Mouse (Mus musculus): ENCODE measurements at regions not wholly inside any gene's neighbourhood (a gene's known extent, or its start where the extent isn't known, plus 50 kb on each side); places are given as distances from the start of the nearest gene placed in this dataset.

- Histone ChIP-seq H3K27me3 (ENCODE audit: control insufficient read depth, insufficient read depth, low read length) (no peaks in the 10 kb centered on the region), H3K36me3 (replicated peaks; ENCODE audit: control insufficient read depth, insufficient read depth, low read depth) (no peaks in the 10 kb centered on the region), H3K9ac (replicated peaks) (no peak overlapping the region), H3K27ac (no peak overlapping the region), H3K9me3 (ENCODE audit: control insufficient read depth, low read length) (no peaks in the 10 kb centered on the region), H3K4me1 (replicated peaks; ENCODE audit: control insufficient read depth in 2 of 2, insufficient read depth in 2 of 2, low read length in 1 of 2) (no peaks in the 10 kb centered on the region), H3K4me3 (ENCODE audit: insufficient read depth in 1 of 2, low read depth in 2 of 2, low read length in 2 of 2) (no peak overlapping the region), H3K4me2 (ENCODE audit: low read depth) (no peak overlapping the region)
- ATAC-seq (ENCODE audit: insufficient read depth) = no peak
- DNase-seq (ENCODE audit: low read depth in 3 of 3, low spot score in 3 of 3) = no peak
- TF ChIP-seq CTCF (IDR thresholded peaks at IDR 0.05; ENCODE audit: low read depth) = no peak
- no peak for TF ChIP-seq EP300 (IDR thresholded peaks at IDR 0.05; ENCODE audit: low read depth)
- WGBS (ENCODE audit: insufficient replicate concordance) = 58% methylated on average over 6 of the region's 6 CpGs
These were observed 283.8 kb downstream of the Tox3 start for GRCm38 (mm10) chr8:90064381-90064780.

- no peak for ATAC-seq (ENCODE audit: insufficient read depth)
- Histone ChIP-seq H3K4me1 (replicated peaks; ENCODE audit: control insufficient read depth in 2 of 2, insufficient read depth in 2 of 2, low read length in 1 of 2) (no peaks in the 10 kb centered on the region), H3K4me3 (ENCODE audit: insufficient read depth in 1 of 2, low read depth in 2 of 2, low read length in 2 of 2) (no peak overlapping the region), H3K9me3 (ENCODE audit: control insufficient read depth, low read length) (no peaks in the 10 kb centered on the region), H3K9ac (replicated peaks) (no peak overlapping the region), H3K27me3 (ENCODE audit: control insufficient read depth, insufficient read depth, low read length) (no peaks in the 10 kb centered on the region), H3K27ac (no peak overlapping the region), H3K36me3 (replicated peaks; ENCODE audit: control insufficient read depth, insufficient read depth, low read depth) (no peaks in the 10 kb centered on the region), H3K4me2 (ENCODE audit: low read depth) (no peak overlapping the region)
- WGBS (ENCODE audit: insufficient replicate concordance) = 80% methylated on average over 1 of the region's 1 CpGs
- no peak for DNase-seq (ENCODE audit: low read depth in 3 of 3, low spot score in 3 of 3)
- no peak for TF ChIP-seq EP300 (IDR thresholded peaks at IDR 0.05; ENCODE audit: low read depth)
- peak; percentile 19; the same call in 1 of the 2 replicates for TF ChIP-seq CTCF (IDR thresholded peaks at IDR 0.05; ENCODE audit: low read depth)
These were observed 284.9 kb downstream of the Tox3 start for GRCm38 (mm10) chr8:90063291-90063690.

GRCm38 (mm10) chr8:90058631-90059166, 289.4 kb downstream of the Tox3 start:
- no peak overlapping the region for H3K9ac ChIP-seq (replicated peaks)
- no peak overlapping the region for H3K27ac ChIP-seq
- 65% methylated on average over 9 of the region's 9 CpGs for WGBS (ENCODE audit: insufficient replicate concordance)
- no peaks in the 10 kb centered on the region for H3K27me3 ChIP-seq (ENCODE audit: control insufficient read depth, insufficient read depth, low read length)
- no peak for DNase-seq (ENCODE audit: low read depth in 3 of 3, low spot score in 3 of 3)
- no peaks in the 10 kb centered on the region for H3K9me3 ChIP-seq (ENCODE audit: control insufficient read depth, low read length)
- no peak for ATAC-seq (ENCODE audit: insufficient read depth)
- TF ChIP-seq EP300 (IDR thresholded peaks at IDR 0.05; ENCODE audit: low read depth) = no peak
- TF ChIP-seq CTCF (IDR thresholded peaks at IDR 0.05; ENCODE audit: low read depth) = no peak
- no peak overlapping the region for H3K4me3 ChIP-seq (ENCODE audit: insufficient read depth in 1 of 2, low read depth in 2 of 2, low read length in 2 of 2)
- H3K4me1 ChIP-seq (replicated peaks; ENCODE audit: control insufficient read depth in 2 of 2, insufficient read depth in 2 of 2, low read length in 1 of 2) = no peaks in the 10 kb centered on the region
- no peak overlapping the region for H3K4me2 ChIP-seq (ENCODE audit: low read depth)
- no peaks in the 10 kb centered on the region for H3K36me3 ChIP-seq (replicated peaks; ENCODE audit: control insufficient read depth, insufficient read depth, low read depth)

- Histone ChIP-seq H3K4me3 (ENCODE audit: insufficient read depth in 1 of 2, low read depth in 2 of 2, low read length in 2 of 2) (no peak overlapping the region), H3K4me2 (ENCODE audit: low read depth) (no peak overlapping the region), H3K9me3 (ENCODE audit: control insufficient read depth, low read length) (no peaks in the 10 kb centered on the region), H3K36me3 (replicated peaks; ENCODE audit: control insufficient read depth, insufficient read depth, low read depth) (no peaks in the 10 kb centered on the region), H3K27me3 (ENCODE audit: control insufficient read depth, insufficient read depth, low read length) (no peaks in the 10 kb centered on the region), H3K9ac (replicated peaks) (no peak overlapping the region), H3K27ac (no peak overlapping the region), H3K4me1 (replicated peaks; ENCODE audit: control insufficient read depth in 2 of 2, insufficient read depth in 2 of 2, low read length in 1 of 2) (no peaks in the 10 kb centered on the region)
- DNase-seq (ENCODE audit: low read depth in 3 of 3, low spot score in 3 of 3) = no peak
- 46% methylated on average over 1 of the region's 1 CpGs for WGBS (ENCODE audit: insufficient replicate concordance)
- ATAC-seq (ENCODE audit: insufficient read depth) = no peak
- TF ChIP-seq CTCF (IDR thresholded peaks at IDR 0.05; ENCODE audit: low read depth) = no peak
- TF ChIP-seq EP300 (IDR thresholded peaks at IDR 0.05; ENCODE audit: low read depth) = no peak
These were observed 291.8 kb downstream of the Tox3 start for GRCm38 (mm10) chr8:90056331-90056730.

GRCm38 (mm10) chr8:90046779-90047178, 301.4 kb downstream of the Tox3 start:
- no peak for DNase-seq (ENCODE audit: low read depth in 3 of 3, low spot score in 3 of 3)
- H3K36me3 ChIP-seq (replicated peaks; ENCODE audit: control insufficient read depth, insufficient read depth, low read depth) = no peaks in the 10 kb centered on the region
- H3K4me2 ChIP-seq (ENCODE audit: low read depth) = no peak overlapping the region
- 66% methylated on average over 9 of the region's 9 CpGs for WGBS (ENCODE audit: insufficient replicate concordance)
- H3K27ac ChIP-seq = no peak overlapping the region
- TF ChIP-seq EP300 (IDR thresholded peaks at IDR 0.05; ENCODE audit: low read depth) = no peak
- TF ChIP-seq CTCF (IDR thresholded peaks at IDR 0.05; ENCODE audit: low read depth) = no peak
- H3K4me1 ChIP-seq (replicated peaks; ENCODE audit: control insufficient read depth in 2 of 2, insufficient read depth in 2 of 2, low read length in 1 of 2) = no peaks in the 10 kb centered on the region
- H3K27me3 ChIP-seq (ENCODE audit: control insufficient read depth, insufficient read depth, low read length) = no peaks in the 10 kb centered on the region
- no peak overlapping the region for H3K4me3 ChIP-seq (ENCODE audit: insufficient read depth in 1 of 2, low read depth in 2 of 2, low read length in 2 of 2)
- no peak for ATAC-seq (ENCODE audit: insufficient read depth)
- no peak overlapping the region for H3K9ac ChIP-seq (replicated peaks)
- no peaks in the 10 kb centered on the region for H3K9me3 ChIP-seq (ENCODE audit: control insufficient read depth, low read length)
